Mouse (Mus musculus): ENCODE measurements around the gene Nr2e3. TPM values are rescaled to one million over a fixed set of nuclear protein-coding genes. Genes with fewer than 3 reads are reported as not detected.
A peak's percentile ranks its signal among the peaks of the same experiment; 100 is the strongest.

The Nr2e3 gene
- polyA plus RNA-seq, 1 experiment from 2014 or later: 0.09 TPM

GRCm38 (mm10) chr9:59951001-59951750 lies 9.3 kb downstream of the Nr2e3 start:
- H3K4me2 ChIP-seq: no peak overlapping the region
- peaks cover 22% of the 10 kb centered on the region for H3K4me1 ChIP-seq (replicated peaks)
- no peaks in the 10 kb centered on the region for H3K27me3 ChIP-seq (replicated peaks)
- no peak overlapping the region for H3K27ac ChIP-seq (ENCODE audit: poor library complexity, severe bottlenecking)
- WGBS: 88% methylated on average over 9 of the region's 9 CpGs
- no peak overlapping the region for H3K4me3 ChIP-seq
- H3K9me3 ChIP-seq (replicated peaks): no peaks in the 10 kb centered on the region
- no peaks in the 10 kb centered on the region for H3K36me3 ChIP-seq
- no peak for ATAC-seq (ENCODE audit: insufficient number of reproducible peaks, low FRiP score)
- H3K9ac ChIP-seq: no peak overlapping the region

GRCm38 (mm10) chr9:59949981-59950380 lies 10.5 kb downstream of the Nr2e3 start:
- Histone ChIP-seq H3K27me3 (replicated peaks) (no peaks in the 10 kb centered on the region), H3K4me1 (replicated peaks) (peaks cover 14% of the 10 kb centered on the region), H3K27ac (ENCODE audit: poor library complexity, severe bottlenecking) (no peak overlapping the region), H3K9ac (no peak overlapping the region), H3K9me3 (replicated peaks) (no peaks in the 10 kb centered on the region), H3K4me3 (no peak overlapping the region), H3K36me3 (no peaks in the 10 kb centered on the region), H3K4me2 (no peak overlapping the region)
- 74% methylated on average over 5 of the region's 5 CpGs for WGBS
- ATAC-seq (ENCODE audit: insufficient number of reproducible peaks, low FRiP score): no peak

- ATAC-seq (ENCODE audit: insufficient number of reproducible peaks, low FRiP score): no peak
- no peak overlapping the region for H3K27ac ChIP-seq (ENCODE audit: poor library complexity, severe bottlenecking)
- 85% methylated on average over 6 of the region's 6 CpGs for WGBS
- H3K4me1 ChIP-seq (replicated peaks): peaks cover 11% of the 10 kb centered on the region
- no peak overlapping the region for H3K4me2 ChIP-seq
- no peaks in the 10 kb centered on the region for H3K9me3 ChIP-seq (replicated peaks)
- no peaks in the 10 kb centered on the region for H3K27me3 ChIP-seq (replicated peaks)
- no peak overlapping the region for H3K9ac ChIP-seq
- no peaks in the 10 kb centered on the region for H3K36me3 ChIP-seq
- no peak overlapping the region for H3K4me3 ChIP-seq
These were observed 10.9 kb downstream of the Nr2e3 start for GRCm38 (mm10) chr9:59949511-59949910.

GRCm38 (mm10) chr9:59948691-59949250 lies 11.7 kb downstream of the Nr2e3 start:
- Histone ChIP-seq H3K4me1 (replicated peaks) (peaks cover 9% of the 10 kb centered on the region), H3K4me3 (no peak overlapping the region), H3K36me3 (no peaks in the 10 kb centered on the region), H3K27me3 (replicated peaks) (no peaks in the 10 kb centered on the region), H3K27ac (ENCODE audit: poor library complexity, severe bottlenecking) (no peak overlapping the region), H3K4me2 (no peak overlapping the region), H3K9me3 (replicated peaks) (no peaks in the 10 kb centered on the region), H3K9ac (no peak overlapping the region)
- 84% methylated on average over 17 of the region's 17 CpGs for WGBS
- no peak for ATAC-seq (ENCODE audit: insufficient number of reproducible peaks, low FRiP score)

- Histone ChIP-seq H3K27ac (ENCODE audit: poor library complexity, severe bottlenecking) (no peak overlapping the region), H3K4me1 (replicated peaks) (peaks cover 9% of the 10 kb centered on the region), H3K9me3 (replicated peaks) (no peaks in the 10 kb centered on the region), H3K27me3 (replicated peaks) (no peaks in the 10 kb centered on the region), H3K9ac (no peak overlapping the region), H3K36me3 (no peaks in the 10 kb centered on the region), H3K4me3 (no peak overlapping the region), H3K4me2 (no peak overlapping the region)
- no peak for ATAC-seq (ENCODE audit: insufficient number of reproducible peaks, low FRiP score)
- WGBS: 76% methylated on average over 8 of the region's 8 CpGs
These were observed 12.2 kb downstream of the Nr2e3 start for GRCm38 (mm10) chr9:59948226-59948625.

- H3K4me1 ChIP-seq (replicated peaks): peaks cover 7% of the 10 kb centered on the region
- no peak overlapping the region for H3K4me3 ChIP-seq
- H3K27me3 ChIP-seq (replicated peaks): no peaks in the 10 kb centered on the region
- no peak overlapping the region for H3K27ac ChIP-seq (ENCODE audit: poor library complexity, severe bottlenecking)
- no peak for ATAC-seq (ENCODE audit: insufficient number of reproducible peaks, low FRiP score)
- no peak overlapping the region for H3K9ac ChIP-seq
- no peaks in the 10 kb centered on the region for H3K36me3 ChIP-seq
- WGBS: 85% methylated on average over 8 of the region's 8 CpGs
- H3K4me2 ChIP-seq: no peak overlapping the region
- no peaks in the 10 kb centered on the region for H3K9me3 ChIP-seq (replicated peaks)
These were observed 13.2 kb downstream of the Nr2e3 start for GRCm38 (mm10) chr9:59947271-59947670.

GRCm38 (mm10) chr9:59945241-59945640 lies 15.2 kb downstream of the Nr2e3 start:
- no peak for ATAC-seq (ENCODE audit: insufficient number of reproducible peaks, low FRiP score)
- WGBS: 66% methylated on average over 3 of the region's 3 CpGs
- Histone ChIP-seq H3K27ac (ENCODE audit: poor library complexity, severe bottlenecking) (no peak overlapping the region), H3K4me1 (replicated peaks) (peaks cover 21% of the 10 kb centered on the region), H3K9ac (no peak overlapping the region), H3K4me3 (no peak overlapping the region), H3K36me3 (no peaks in the 10 kb centered on the region), H3K4me2 (no peak overlapping the region), H3K9me3 (replicated peaks) (no peaks in the 10 kb centered on the region), H3K27me3 (replicated peaks) (no peaks in the 10 kb centered on the region)

- Histone ChIP-seq H3K36me3 (no peaks in the 10 kb centered on the region), H3K9me3 (replicated peaks) (no peaks in the 10 kb centered on the region), H3K4me3 (no peak overlapping the region), H3K9ac (no peak overlapping the region), H3K27me3 (replicated peaks) (no peaks in the 10 kb centered on the region), H3K27ac (ENCODE audit: poor library complexity, severe bottlenecking) (no peak overlapping the region), H3K4me2 (no peak overlapping the region), H3K4me1 (replicated peaks) (peaks cover 21% of the 10 kb centered on the region)
- ATAC-seq (ENCODE audit: insufficient number of reproducible peaks, low FRiP score): no peak
- WGBS: 86% methylated on average over 6 of the region's 6 CpGs
These were observed 16.6 kb downstream of the Nr2e3 start for GRCm38 (mm10) chr9:59943826-59944225.

- Histone ChIP-seq H3K27ac (ENCODE audit: poor library complexity, severe bottlenecking) (no peak overlapping the region), H3K9ac (no peak overlapping the region), H3K4me1 (replicated peaks) (peaks cover 21% of the 10 kb centered on the region), H3K27me3 (replicated peaks) (no peaks in the 10 kb centered on the region), H3K9me3 (replicated peaks) (no peaks in the 10 kb centered on the region), H3K4me2 (no peak overlapping the region), H3K4me3 (no peak overlapping the region), H3K36me3 (no peaks in the 10 kb centered on the region)
- no peak for ATAC-seq (ENCODE audit: insufficient number of reproducible peaks, low FRiP score)
- WGBS: 47% methylated on average over 5 of the region's 5 CpGs
These were observed 17.9 kb downstream of the Nr2e3 start for GRCm38 (mm10) chr9:59942501-59943085.

GRCm38 (mm10) chr9:59941885-59942350 lies 18.5 kb downstream of the Nr2e3 start:
- Histone ChIP-seq H3K27ac (ENCODE audit: poor library complexity, severe bottlenecking) (peak overlapping the region; percentile 29; the same call in 1 of the 2 replicates), H3K36me3 (no peaks in the 10 kb centered on the region), H3K4me1 (replicated peaks) (peaks cover 21% of the 10 kb centered on the region), H3K4me2 (peak overlapping the region; percentile 28; the same call in 1 of the 2 replicates), H3K9me3 (replicated peaks) (no peaks in the 10 kb centered on the region), H3K4me3 (no peak overlapping the region), H3K9ac (no peak overlapping the region), H3K27me3 (replicated peaks) (no peaks in the 10 kb centered on the region)
- no peak for ATAC-seq (ENCODE audit: insufficient number of reproducible peaks, low FRiP score)
- WGBS: 24% methylated on average over 9 of the region's 9 CpGs
